Mouse (Mus musculus): ENCODE data around the gene Ostf1.
"Not testable (repeated sequence)": the region's sequence is repeated elsewhere in the genome, so short reads cannot be mapped to it uniquely, and the experiment has no call there.

Ostf1 gene

DNA sequence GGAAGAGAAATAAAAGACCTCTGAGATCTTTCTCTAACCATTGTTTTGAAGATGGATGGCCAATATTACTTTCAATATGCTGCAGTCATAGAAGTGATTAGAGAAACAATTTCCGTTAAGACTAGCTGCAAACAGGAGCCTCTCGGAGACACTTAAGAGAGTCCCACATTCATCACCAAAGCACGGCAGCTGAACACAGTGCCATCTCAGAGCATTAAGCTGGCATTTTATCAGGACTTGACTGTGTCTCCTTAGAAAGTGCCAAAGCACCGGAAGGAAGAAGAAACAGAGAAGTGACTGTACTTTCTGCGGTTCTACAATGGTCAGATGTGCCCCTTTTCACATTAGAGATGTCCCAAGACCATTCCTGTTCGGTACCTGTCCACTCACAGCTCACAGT is 33.9 kb downstream of the Ostf1 start:
- DNase-seq = no peak

DNA sequence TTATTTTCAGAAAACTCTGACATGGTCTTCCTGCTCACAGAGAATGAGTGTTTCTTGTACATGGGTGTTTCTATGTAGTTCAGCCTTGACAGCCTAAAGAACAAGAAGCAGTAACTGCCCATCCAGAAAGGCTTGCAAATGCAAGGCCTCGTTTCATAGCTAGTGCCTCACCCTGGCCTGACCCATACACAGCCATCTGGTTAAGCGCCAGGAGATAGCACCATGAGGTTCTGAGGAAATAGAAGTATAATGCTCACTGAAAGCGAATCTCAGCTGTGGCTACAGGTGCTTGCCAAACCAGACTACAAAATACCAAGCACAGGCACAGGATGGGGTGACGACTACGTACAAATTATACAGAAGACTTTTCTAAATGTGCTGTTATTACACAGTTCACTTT is 34.7 kb downstream of the Ostf1 start:
- DNase-seq = peak; percentile 49 to 54

DNA sequence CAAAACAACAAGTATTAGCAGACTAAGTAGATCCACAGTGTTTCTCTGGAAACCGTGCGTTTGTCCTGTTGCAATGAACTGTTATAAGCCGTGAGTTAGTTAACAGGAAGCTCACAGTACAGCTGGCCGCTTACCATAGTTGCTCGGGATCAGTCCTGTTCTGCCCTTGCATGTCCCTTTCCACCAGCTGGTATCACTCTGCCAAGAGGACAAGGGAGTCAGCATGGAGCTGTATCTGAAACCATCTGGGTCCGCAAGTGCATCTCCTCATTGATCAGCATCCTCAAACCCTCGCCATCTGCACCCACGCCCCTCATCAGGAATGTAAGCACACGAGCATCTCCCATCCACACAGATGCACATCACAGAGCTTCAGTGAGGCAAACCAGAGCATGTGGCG is 37.9 kb downstream of the Ostf1 start:
- DNase-seq = no peak

DNA sequence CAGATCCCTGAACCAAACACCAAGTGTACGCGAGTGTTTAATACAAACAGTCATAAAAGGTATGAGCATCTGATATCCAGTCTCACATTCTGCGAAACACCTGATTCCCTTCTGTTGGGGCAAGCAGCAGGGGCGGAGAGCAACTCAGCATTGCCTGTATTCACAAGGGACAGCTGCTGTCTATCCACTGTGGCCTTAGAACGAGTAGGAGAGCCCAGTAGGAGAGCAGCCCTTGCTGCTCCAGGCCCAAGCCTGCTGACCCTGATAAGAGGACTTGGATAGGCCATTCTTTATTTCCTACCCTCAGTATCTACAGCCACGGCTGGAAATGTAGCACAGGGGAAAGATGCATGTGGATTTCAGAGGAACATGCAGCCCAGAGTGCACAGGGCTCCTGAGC is 38.7 kb downstream of the Ostf1 start:
- DNase-seq = no peak

DNA sequence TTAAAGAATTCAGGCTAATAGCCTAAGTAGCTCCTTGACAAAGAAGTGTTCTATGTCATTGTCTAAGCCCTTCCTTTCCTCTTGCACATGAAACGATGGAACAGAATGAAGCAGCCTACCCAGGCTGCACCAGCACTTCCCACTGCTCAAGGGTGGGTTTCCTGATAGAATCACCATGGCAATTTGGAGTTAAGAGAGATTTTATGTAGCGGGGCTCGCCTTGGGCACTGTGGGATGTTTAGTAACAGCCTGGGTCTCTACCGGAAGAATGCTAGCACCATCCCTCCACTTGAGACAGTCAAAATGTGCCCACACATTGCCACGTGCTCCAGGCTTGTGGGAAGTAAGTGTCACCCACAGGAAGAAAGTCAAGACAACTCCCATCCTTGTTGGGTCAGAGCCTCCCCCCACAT is 40.7 kb downstream of the Ostf1 start:
- DNase-seq = no peak

DNA sequence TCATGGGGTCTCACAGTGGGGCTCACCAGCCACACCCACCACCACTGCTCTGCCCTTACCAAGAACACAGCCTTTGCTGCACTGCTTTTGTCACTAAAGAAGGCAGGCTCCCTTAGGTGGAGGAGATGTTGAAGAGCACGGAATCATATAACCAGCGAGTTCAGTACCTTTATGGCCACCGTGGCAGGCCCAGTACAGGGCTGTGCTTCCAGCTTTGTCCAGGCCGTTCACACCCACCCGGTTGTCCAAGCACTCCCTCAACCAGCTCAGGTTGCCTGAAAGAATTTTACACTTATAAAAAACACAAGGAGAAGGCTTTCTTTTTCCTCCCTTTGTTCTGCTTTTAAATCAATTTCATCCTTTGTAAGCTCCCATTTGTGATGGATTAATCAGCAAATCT is 41.4 kb downstream of the Ostf1 start:
- DNase-seq = no peak

DNA sequence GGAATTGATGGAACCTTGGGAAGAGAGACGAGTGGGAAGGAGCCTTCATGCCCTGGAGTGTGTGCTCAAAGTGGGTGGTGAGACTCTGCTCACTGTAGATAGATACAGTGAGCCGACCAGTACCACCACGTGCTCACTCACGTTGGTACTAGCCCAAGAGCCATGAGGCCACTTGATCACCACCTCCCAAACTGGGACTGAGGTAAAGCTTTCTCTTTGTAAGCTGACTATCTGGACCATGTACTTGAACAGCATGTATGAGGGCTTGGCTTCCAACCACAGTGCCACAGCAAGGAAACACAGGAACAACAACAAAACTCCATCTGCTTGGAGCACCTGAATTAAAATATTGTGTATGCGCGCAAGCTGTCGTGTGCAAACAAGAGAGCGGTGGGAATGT is 42.3 kb downstream of the Ostf1 start:
- DNase-seq = no peak

DNA sequence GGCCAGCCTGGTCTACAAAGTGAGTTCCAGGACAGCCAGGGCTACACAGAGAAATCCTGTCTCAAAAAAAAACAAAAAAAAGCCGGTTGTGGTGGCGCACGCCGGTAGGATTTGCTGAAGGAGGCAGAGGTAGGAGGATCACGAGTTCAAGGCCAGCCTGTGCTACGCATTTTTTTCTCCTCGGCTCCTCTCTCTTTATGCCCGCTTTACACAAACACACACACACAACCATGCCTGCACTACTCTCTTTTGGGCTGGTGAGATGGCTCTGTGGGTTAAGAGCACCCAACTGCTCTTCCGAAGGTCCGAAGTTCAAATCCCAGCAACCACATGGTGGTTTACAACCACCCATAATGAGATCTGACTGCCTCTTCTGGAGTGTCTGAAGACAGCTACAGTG is 42.8 kb downstream of the Ostf1 start:
- DNase-seq = not testable (repeated sequence)

DNA sequence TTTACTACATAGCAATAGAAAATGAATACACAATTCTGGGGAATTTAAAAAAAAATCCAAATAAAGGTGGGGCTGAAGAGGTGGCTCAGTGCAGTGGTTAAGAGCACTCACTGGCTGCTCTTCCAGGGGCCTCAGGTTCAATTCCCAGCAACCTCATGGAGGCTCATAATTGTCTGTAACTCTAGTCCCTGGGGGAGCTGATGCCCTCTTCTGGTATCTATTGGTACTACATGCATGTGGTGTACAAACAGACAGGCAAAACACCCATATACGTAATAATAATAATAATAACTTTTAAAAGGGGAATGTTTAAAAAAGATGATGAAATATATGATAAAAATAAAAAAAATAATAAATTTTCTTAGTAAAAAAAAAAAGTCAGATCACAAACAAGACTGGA is 43.4 kb downstream of the Ostf1 start:
- peak in 1 of 2 experiments; percentile 37 for DNase-seq

DNA sequence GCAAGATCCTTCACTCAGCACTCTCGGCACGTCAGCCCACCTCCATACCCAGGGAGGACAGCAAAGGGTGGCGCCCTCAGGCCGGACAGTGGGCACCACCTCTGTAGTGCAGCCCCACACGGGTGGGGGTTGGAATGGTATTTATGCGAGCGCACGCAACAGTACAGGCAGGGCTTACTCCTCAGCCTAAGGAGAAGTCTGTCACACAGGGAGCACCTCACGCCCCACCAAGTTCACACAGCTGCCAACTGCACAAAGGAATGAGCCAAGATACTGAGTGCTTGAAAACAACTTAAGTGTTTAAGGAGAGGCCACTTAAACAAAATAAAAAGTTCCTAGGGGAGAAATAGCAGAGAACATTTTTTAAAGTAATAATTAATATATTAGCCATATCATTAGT is 44.5 kb downstream of the Ostf1 start:
- no peak for DNase-seq

DNA sequence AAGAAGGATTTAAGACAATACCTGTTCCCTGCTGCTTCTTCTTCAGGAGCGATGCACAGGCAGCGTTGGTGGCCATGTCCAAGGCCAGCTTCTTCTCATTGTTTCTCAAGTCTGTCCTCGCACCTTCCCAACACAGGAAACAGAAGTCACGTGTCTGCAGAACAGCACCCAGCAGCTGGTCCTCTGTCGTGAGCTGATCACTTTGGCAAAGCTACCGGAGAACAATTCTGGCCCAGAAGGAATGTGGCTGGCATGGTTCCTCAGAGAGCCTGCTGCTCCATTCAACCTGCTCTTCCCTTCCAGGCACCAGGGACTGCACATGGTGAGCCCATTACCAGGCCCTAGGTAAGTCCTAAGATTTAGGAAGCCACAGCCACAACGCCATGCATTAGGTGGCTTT is 47.0 kb downstream of the Ostf1 start:
- no peak for DNase-seq

DNA sequence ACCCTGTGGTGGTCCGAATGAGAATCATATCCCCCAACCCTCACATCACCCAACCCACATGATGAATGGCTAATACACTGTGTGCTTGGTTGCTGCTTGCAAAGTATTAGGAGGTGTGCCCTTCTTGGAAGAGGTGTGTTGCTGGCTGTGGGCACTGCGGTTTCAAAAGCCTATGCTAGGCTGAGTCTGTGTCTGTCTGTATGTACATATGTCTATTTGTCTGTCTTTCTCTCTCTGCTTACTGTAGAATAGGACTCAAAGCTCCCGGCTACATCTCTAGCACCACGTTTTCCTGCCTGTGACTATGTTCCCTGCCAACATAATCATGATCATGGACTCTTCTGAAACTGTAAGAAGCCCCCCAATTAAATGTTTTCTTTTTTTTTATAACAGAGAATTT is 47.9 kb downstream of the Ostf1 start:
- DNase-seq = no peak

DNA sequence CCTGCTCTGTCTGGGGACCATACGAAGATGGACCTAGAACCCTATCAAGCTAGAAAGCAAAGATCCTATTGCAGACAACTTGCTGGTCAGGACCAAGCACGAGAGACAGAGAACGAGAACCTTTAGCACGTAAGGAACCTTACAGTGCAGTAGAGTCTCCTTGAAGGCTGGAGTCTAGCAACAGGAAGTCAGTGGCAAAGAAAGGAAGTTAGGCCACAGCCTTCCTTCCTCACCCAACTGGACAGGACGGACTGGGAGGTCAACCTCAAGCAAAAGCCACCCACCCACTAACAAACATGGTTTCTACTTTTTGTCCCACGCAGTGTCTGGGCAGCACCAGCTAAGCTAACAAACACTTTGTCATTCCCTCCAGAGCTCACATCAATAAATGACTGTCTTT is 48.7 kb downstream of the Ostf1 start:
- DNase-seq = no peak

DNA sequence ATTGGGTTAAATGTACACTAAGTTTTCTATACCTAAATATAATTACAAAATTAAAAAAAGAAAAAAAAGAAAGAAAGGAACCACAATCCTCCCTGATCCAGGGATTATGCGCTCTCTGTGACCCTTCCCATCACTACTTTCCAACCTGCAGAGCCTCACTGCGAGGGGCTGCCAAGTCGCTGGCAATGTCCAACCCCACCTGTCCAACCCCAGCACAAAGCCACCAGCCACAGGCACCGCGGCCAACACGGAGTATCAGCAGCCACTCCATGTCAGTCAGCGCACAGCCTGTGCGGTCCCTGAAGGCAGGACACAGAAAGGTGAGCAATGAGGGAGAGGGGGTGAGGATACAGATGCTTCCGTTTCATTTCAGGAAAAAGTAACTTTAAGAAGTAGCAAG is 49.4 kb downstream of the Ostf1 start:
- no peak for DNase-seq

DNA sequence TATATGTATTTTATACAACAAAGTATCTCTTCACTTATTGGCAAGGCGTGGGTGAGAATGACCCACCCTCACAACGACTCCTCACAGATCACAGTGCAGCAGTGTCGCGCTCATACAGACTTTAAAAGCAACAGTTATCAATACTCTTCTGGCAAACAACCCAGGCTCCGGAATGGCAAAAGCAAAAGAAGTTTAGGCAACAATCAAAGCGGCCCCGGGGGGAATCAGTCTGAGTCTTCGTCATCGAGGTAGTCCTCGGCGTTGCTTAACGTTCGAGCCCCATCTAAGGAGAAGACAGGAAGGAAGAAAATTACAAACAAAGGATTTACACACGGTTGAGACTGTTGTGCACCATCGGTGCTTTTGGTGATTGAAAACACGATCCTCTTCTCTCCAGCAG is 50.6 kb downstream of the Ostf1 start:
- no peak for DNase-seq

DNA sequence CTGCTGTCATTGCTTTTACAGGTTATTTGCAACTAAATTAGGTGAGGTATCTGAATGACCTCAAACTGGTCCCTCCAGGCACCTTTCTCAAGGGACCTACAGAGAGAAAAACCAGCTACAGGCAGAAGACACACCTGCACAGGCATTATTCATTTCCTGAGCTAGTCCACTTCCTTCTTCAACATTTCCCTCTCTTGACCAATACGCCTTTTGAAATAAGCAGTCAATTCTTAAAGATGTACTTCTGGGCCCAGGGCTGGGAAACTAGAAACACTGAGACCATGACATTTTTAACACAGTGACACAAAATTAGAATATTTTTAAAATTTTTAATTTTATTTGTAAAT is 52.6 kb downstream of the Ostf1 start:
- no peak for DNase-seq

DNA sequence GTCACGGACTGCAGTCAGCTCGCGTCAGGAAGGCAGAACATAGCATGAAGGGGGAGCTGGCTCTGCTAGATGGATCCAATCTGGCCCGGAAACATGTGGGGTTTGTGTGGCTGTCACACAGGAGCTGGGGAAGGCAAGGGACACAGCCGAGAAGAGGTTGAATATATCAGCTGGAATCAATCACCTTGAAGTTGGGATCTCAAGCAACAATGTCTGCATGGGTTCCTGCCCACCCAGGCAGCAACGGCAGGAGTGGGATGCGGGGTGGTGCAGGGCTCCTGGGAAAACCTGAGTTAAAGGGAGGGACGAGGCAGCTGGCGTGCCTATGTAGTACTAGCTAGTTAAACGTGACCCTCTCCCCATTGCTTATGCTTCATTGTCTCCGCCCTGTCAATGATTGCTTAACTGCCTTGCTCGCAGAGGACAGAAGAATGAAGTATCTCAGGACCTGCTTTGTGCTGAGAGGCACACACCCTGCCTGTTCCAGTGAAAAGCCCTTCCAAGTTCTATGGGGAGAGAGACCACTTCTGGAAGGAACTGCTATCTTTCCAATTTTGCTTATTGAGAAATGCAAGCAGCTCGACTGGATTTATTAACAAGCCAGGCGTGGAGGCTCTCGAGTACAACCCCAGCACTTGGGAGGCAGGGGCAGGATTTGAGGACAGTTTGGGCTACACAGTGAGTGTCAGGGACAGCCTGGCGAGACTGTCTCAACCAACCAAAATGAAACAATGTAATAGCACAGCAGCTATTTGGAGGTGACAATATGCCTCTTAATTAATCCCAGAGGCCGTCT is 53.2 kb downstream of the Ostf1 start:
- DNase-seq = no peak

DNA sequence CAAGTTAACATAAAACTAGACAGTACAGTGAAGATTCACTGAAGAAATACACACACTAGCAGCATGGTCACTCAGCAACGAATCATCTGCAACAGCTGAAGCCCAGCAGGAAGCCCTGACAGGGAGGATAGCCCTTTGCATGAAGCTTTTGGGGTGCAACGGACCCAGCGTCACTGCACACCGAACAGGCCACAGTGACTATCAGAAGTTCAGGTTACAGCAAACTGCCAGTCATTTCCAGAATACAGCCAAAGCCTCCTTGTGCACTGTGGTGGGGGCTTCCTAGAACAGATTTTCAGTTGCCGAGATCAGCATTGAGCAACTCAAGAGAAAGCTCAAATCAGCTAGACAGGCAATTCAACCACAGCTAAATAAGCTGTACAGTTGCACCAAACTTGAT is 54.3 kb downstream of the Ostf1 start:
- no peak for DNase-seq

DNA sequence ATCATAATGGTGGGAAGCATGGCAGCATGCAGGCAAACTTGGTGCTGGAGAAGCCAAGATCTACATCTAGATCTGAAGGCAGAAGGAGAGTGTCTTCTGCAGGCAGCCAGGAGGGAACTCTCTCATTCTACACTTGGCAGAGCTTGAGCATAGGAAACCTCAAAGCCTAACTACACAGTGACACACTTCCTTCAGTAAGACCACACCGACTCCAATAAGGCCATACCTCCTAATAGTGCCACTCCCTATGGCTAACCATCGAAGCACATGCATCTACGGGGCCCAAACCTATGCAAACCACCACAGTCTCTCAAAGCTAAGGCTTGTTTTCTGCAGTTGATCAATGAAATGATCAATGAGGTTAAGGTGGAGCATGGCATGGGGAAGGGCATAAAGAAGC is 55.7 kb downstream of the Ostf1 start:
- DNase-seq = no peak

DNA sequence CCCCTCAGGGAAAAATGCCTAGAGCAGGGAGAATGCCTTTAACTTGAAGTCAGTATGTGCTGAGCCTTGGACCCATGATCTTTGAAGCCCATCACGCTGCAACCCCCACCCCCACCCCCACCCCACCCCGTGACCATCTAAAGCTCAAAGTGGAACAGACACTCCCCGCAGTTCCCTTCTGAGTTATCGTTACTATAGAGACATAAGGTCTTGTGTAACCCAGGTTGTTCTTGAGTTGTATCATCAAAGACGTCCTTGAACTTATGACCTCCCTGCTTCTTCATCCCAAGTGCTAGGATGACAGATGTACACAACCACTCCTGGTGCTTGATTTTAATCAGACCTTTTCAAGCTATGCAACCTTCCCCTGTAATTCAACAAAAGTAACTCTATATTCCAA is 57.7 kb downstream of the Ostf1 start:
- no peak for DNase-seq

DNA sequence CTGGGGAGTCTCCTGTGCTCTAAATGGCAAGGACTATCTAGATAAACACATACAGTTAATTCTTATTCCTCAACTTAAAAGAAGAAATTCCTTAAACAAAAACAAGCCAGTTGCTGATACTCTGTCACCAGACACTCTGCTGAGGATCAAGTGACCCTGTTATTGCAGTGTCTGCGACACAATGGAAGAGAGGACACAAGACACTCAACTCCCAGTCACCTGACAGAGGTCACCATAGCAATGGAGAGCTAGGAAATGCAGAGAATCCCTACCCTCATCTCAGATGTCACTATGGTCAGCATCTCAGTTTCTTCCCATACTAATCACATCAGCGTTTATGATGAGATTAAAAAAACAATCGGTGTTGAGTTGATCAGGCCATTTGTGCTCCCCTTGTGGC is 58.2 kb downstream of the Ostf1 start:
- no peak for DNase-seq

DNA sequence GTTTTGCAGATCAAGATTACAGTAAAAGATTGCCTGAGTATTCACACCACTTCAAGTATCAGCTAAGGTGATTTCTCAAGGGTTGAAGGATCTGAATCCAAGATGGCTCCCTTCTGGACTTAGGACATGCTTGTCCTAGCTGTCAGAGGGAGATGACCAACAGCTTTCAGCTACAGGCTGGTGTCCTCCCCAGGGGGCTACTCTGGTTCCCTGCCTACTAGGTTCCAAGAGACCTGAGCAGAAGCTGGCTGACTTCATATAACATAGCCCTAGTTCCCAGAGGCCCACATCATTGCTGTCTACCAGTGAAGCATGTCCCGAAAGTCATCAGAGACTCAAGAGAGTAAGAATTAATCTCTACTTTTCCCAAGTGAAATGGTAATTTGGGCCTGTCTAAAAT is 62.1 kb downstream of the Ostf1 start:
- DNase-seq = no peak

DNA sequence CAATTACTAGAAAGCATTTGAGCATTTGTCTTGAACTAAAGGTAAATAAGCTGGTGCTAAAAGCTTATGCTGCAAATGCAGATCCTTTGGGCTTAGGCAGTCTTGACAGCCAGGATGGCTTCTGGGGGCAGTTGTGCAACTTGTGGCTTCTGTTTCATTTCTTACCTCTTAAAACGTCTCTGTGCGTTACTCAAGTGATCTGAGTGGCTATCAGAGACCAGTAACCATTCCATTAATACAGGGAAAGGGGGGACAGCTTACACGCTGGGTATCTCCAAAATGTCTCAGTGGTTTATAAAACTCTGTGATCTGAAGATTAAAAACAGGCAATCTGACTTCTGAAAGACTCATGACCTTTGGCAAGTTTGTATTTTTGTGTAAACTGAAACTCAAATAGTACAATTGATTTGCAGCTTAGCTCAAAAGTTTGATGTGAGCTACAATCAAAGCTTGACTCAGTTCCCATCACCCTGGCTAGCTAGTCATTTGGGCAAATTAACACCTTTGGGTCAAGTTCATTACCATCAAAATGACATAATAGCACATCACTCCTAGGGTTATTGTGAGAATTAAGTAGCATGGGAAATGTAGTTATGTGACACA is 62.7 kb downstream of the Ostf1 start:
- no peak for DNase-seq

DNA sequence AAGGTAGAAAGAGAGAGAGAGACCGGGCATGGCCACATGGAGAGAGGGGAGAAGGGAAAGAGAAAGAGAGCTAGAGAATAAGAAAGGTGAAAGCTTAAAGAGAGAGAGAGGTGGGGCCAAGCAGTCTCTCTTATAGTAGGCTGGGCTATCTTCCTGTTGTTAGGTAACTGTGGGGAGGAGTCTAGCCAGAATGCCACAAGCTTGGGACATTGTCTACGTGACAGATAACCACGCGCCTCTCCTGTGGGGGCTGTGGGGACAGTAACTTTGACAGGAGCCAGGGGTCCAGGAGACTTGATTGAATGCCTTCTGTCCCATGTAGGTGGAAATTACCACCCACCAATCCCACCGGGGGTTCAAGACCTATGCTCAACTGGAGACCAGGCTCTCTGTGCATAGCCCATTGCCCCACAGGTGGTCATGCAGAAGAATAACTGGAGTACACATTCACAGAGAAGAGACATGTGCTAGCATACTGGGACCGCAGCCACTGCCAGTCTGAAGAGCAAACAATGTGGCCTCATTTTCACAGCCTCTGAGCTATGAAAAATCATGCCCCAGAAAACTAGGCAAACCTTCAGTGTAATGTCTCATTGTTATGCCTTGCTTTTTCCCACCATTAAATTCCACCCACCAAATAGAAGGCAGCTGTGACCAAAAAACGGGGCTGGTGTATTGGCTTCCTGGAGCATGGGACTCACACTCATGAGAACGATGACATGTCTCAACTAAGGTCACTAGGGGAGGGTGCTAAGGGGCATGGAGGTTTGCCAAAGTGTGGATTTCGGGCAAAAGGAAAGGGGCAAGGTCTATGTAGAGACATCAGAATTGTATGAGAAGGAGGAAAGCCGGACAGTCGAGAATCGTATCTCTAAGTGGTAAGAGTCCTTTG is 63.4 kb downstream of the Ostf1 start:
- no peak for DNase-seq
